Mouse (Mus musculus) bone marrow, adult 2 months (tissue): ENCODE data around the gene Minos1. TPM values are rescaled to one million over a fixed set of nuclear protein-coding genes. Genes with fewer than 3 reads are reported as not detected.
A peak's percentile ranks its signal among the peaks of the same experiment; 100 is the strongest.

Experiments
- H3K27ac ChIP-seq: fragments of 200-500 bp; 2 replicates; pipeline ENCODE4 v1.5.1; 2012; ENCODE audit warnings: low read depth, mild to moderate bottlenecking, control low read depth, inconsistent platforms, low read length; ENCODE audit not compliant: control insufficient read depth, poor library complexity, insufficient read depth
- H3K4me1 ChIP-seq: fragments of 200-500 bp; 2 replicates; pipeline ENCODE4 v1.6.1; 2011; ENCODE audit warnings: low read length; ENCODE audit not compliant: control insufficient read depth, insufficient read depth
- H3K4me3 ChIP-seq: fragments of 200-500 bp; replicated peaks from 2 replicates; pipeline ENCODE3; 2011; ENCODE audit warnings: mild to moderate bottlenecking, low read depth, low read length, control low read depth; ENCODE audit not compliant: control insufficient read depth
- CTCF ChIP-seq: fragments of 200-500 bp; IDR thresholded peaks from 2 replicates; pipeline ENCODE4 v1.5.1; 2011; ENCODE audit warnings: low read length, control low read depth; ENCODE audit not compliant: control insufficient read depth, insufficient read depth
- POLR2A ChIP-seq: fragments of 200-500 bp; IDR thresholded peaks from 2 replicates; pipeline ENCODE4 v1.6.1; 2011; ENCODE audit warnings: low read depth, mild to moderate bottlenecking, control low read depth, low read length, borderline replicate concordance; ENCODE audit not compliant: control insufficient read depth
- WGBS: fragments of 180-500 bp; shearing (Covaris S2); methylation state at CpG from one replicate; pipeline ENCODE4 v1.1.7; 2018; 5-methylcytosine and 5-hydroxymethylcytosine counted together
- polyA plus RNA-seq: library from polyadenylated mRNA; stranded (reverse); fragments of >200 nt; gene quantifications from 2 replicates; pipeline ENCODE4 v1.2.4, GENCODE M21; 2011; ENCODE audit warnings: low replicate concordance; ENCODE audit not compliant: missing spikeins, insufficient read depth, insufficient read length

Minos1 gene
- polyA plus RNA-seq, 1 experiment = 195 TPM

- 83% methylated on average over 12 of the region's 12 CpGs for WGBS
- H3K4me1 ChIP-seq = no peaks in the 10 kb centered on the region; the same call in 1 of the 2 replicates
- H3K4me3 ChIP-seq = no peak overlapping the region
- H3K27ac ChIP-seq = peak overlapping the region; percentile 61
- TF ChIP-seq CTCF (no peak), POLR2A (no peak)
Observed at GRCm38 (mm10) chr4:139169748-139170279, 38.9 kb upstream of the Minos1 start.

- 15% methylated on average over 15 of the region's 15 CpGs for WGBS
- Histone ChIP-seq H3K27ac (peak overlapping the region; percentile 61), H3K4me1 (no peaks in the 10 kb centered on the region; the same call in 1 of the 2 replicates), H3K4me3 (peak overlapping the region; percentile 23)
- no peak for TF ChIP-seq POLR2A
- no peak for TF ChIP-seq CTCF
Observed at GRCm38 (mm10) chr4:139168985-139169747, 38.3 kb upstream of the Minos1 start.

GRCm38 (mm10) chr4:139167107-139167506 lies 36.2 kb upstream of the Minos1 start:
- Histone ChIP-seq H3K4me3 (no peak overlapping the region), H3K27ac (no peak overlapping the region), H3K4me1 (no peaks in the 10 kb centered on the region; the same call in 1 of the 2 replicates)
- 74% methylated on average over 8 of the region's 8 CpGs for WGBS
- no peak for TF ChIP-seq POLR2A

GRCm38 (mm10) chr4:139166244-139166643 lies 35.3 kb upstream of the Minos1 start:
- Histone ChIP-seq H3K27ac (peak overlapping the region; percentile 61; the same call in 1 of the 2 replicates), H3K4me1 (no peaks in the 10 kb centered on the region; the same call in 1 of the 2 replicates), H3K4me3 (no peak overlapping the region)
- no peak for TF ChIP-seq CTCF
- no peak for TF ChIP-seq POLR2A
- WGBS = 71% methylated on average over 8 of the region's 8 CpGs

- 87% methylated on average over 8 of the region's 8 CpGs for WGBS
- Histone ChIP-seq H3K4me3 (no peak overlapping the region), H3K27ac (no peak overlapping the region), H3K4me1 (no peaks in the 10 kb centered on the region; the same call in 1 of the 2 replicates)
- TF ChIP-seq CTCF = no peak
- no peak for TF ChIP-seq POLR2A
Observed at GRCm38 (mm10) chr4:139165259-139165658, 34.3 kb upstream of the Minos1 start.

- Histone ChIP-seq H3K4me1 (no peaks in the 10 kb centered on the region; the same call in 1 of the 2 replicates), H3K27ac (no peak overlapping the region), H3K4me3 (no peak overlapping the region)
- 87% methylated on average over 6 of the region's 6 CpGs for WGBS
- TF ChIP-seq CTCF = no peak
- TF ChIP-seq POLR2A = no peak
Observed at GRCm38 (mm10) chr4:139164082-139164481, 33.2 kb upstream of the Minos1 start.

- TF ChIP-seq POLR2A (no peak), CTCF (no peak)
- WGBS = 25% methylated on average over 2 of the region's 2 CpGs
- Histone ChIP-seq H3K4me1 (no peaks in the 10 kb centered on the region; the same call in 1 of the 2 replicates), H3K27ac (no peak overlapping the region), H3K4me3 (no peak overlapping the region)
Observed at GRCm38 (mm10) chr4:139161076-139161475, 30.2 kb upstream of the Minos1 start.

- no peak overlapping the region for H3K4me3 ChIP-seq
- 83% methylated on average over 14 of the region's 14 CpGs for WGBS
- no peak for TF ChIP-seq POLR2A
- no peak for TF ChIP-seq CTCF
Observed at GRCm38 (mm10) chr4:139158350-139158749, 27.4 kb upstream of the Minos1 start.

GRCm38 (mm10) chr4:139156538-139156937 lies 25.6 kb upstream of the Minos1 start:
- WGBS = 70% methylated on average over 6 of the region's 6 CpGs
- TF ChIP-seq CTCF (no peak), POLR2A (no peak)
- Histone ChIP-seq H3K4me3 (no peak overlapping the region), H3K27ac (no peak overlapping the region), H3K4me1 (no peaks in the 10 kb centered on the region; the same call in 1 of the 2 replicates)

More at GRCm38 (mm10) chr4:139158350-139158749, 27.4 kb upstream of the Minos1 start:
- Histone ChIP-seq H3K27ac (no peak overlapping the region), H3K4me1 (no peaks in the 10 kb centered on the region; the same call in 1 of the 2 replicates)
